Mouse (Mus musculus) kidney, adult 2 months (tissue): Measurements from ENCODE around the gene Nfic.

Source experiments
- CTCF ChIP-seq: fragments of 200-500 bp; conservative IDR thresholded peaks from 2 replicates; pipeline ENCODE4 v1.5.1; 2011; ENCODE audit warnings: low read depth, mild to moderate bottlenecking, control low read depth, low read length, moderate library complexity, mixed read lengths; ENCODE audit not compliant: insufficient read depth, insufficient read length
- POLR2A ChIP-seq: fragments of 200-500 bp; IDR thresholded peaks from one replicate; pipeline ENCODE4 v1.6.1; 2011; ENCODE audit warnings: low read depth, low read length, control low read depth

GRCm38 (mm10) chr10:81360721-81361120 lies 94.7 kb downstream of the Nfic start:
- TF ChIP-seq CTCF (no peak), POLR2A (no peak)
